Mouse (Mus musculus) G1E (cell line): ENCODE measurements at regions not wholly inside any gene's neighbourhood (a gene's known extent, or its start where the extent isn't known, plus 50 kb on each side); places are given as distances from the start of the nearest gene placed in this dataset.
A peak's percentile ranks its signal among the peaks of the same experiment; 100 is the strongest.

Experiments
- ATAC-seq: 2 replicates; pipeline ENCODE4 v1.8.0; 2016; ENCODE audit warnings: mild to moderate bottlenecking; ENCODE audit not compliant: insufficient number of reproducible peaks, poor library complexity, low FRiP score, severe bottlenecking; ENCODE audit errors: extremely low read depth
- DNase-seq: peaks from one replicate; pipeline ENCODE4 v3.0.0; 2012; ENCODE audit warnings: low spot score
- H3K27me3 ChIP-seq: 2 replicates; pipeline ENCODE4 v1.6.1; 2012; ENCODE audit warnings: mild to moderate bottlenecking, low read length, inconsistent platforms; ENCODE audit not compliant: insufficient read depth
- H3K36me3 ChIP-seq: replicated peaks from 2 replicates; pipeline ENCODE3; 2012; ENCODE audit warnings: mild to moderate bottlenecking, inconsistent platforms
- H3K4me1 ChIP-seq: 2 replicates; pipeline ENCODE4 v1.6.1; 2012; ENCODE audit warnings: low read depth, low read length, inconsistent platforms, mixed read lengths; ENCODE audit not compliant: insufficient read depth
- H3K4me3 ChIP-seq: 2 replicates; pipeline ENCODE4 v1.5.1; 2012; ENCODE audit warnings: low read depth, mild to moderate bottlenecking, inconsistent platforms, low read length, moderate library complexity, mixed read lengths
- H3K9me3 ChIP-seq: replicated peaks from 2 replicates; pipeline ENCODE4 v1.6.1; 2012; ENCODE audit warnings: inconsistent platforms
- CTCF ChIP-seq: IDR thresholded peaks from 2 replicates; pipeline ENCODE4 v1.5.1; 2012; ENCODE audit warnings: low read depth, low read length, inconsistent platforms, mixed read lengths
- GATA1 ChIP-seq: IDR thresholded peaks from 2 replicates; pipeline ENCODE4 v1.6.1; 2012; ENCODE audit warnings: borderline replicate concordance, low read length, inconsistent platforms, mixed read lengths
- GATA2 ChIP-seq: IDR thresholded peaks from 2 replicates; pipeline ENCODE4 v1.6.1; 2012; ENCODE audit warnings: low read depth, low read length, inconsistent platforms, borderline replicate concordance
- POLR2AphosphoS5 ChIP-seq: IDR thresholded peaks from 2 replicates; pipeline ENCODE4 v1.6.1; 2012; ENCODE audit warnings: low read depth, low read length, inconsistent platforms; ENCODE audit not compliant: insufficient replicate concordance
- TAL1 ChIP-seq: conservative IDR thresholded peaks from 2 replicates; pipeline ENCODE4 v1.6.1; 2012; ENCODE audit warnings: low read depth, low read length, inconsistent platforms, mixed read lengths

DNA sequence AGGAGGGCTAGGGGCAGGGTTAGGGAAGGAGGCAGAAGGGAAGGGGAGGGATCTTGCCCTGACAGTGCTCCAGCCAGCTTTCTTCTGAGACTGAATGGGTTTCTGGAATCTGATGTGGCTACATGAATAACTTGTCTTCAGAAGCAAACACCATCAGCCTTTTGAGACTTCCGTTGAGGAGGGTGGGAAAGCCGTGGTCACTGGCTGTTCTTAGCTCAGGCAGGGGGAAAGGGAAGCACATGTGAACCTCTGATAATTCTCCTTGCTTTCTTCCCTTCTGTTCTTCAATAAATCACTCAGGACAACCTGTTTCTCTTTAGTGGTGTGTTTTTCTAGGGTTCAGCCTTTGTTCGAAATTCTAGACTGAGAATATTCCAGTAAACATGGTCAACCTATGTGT lies 148.9 kb downstream of the Bcl11a start:
- H3K4me3 ChIP-seq = no peak overlapping the region

DNA sequence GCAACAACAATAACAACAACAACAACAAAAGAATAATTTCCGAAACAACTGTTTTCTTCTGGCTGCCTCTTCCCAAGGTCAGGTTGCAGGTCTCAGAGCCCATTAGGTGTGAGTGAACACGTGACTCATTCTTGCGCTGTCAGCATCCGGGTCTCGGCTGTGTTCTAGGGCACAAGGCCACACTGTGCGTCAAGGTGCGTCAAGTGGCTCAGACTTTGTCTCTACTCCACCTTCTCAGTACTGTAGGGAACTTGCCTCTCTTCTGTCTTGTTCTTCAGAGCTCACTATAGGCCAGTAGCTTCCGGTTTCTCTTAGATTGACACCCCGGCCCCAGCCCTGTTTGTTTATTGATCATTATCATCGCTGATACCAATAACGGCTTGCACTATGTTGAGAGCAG lies 155.5 kb downstream of the Bcl11a start:
- H3K4me1 ChIP-seq = peaks cover 2% of the 10 kb centered on the region; the same call in 1 of the 2 replicates
- H3K9me3 ChIP-seq = no peaks in the 10 kb centered on the region
- ATAC-seq (0 out of 2 replicates have a peak, but pooled peaks have one; percentile 28), DNase-seq (no peak)
- H3K36me3 ChIP-seq = no peaks in the 10 kb centered on the region
- H3K4me3 ChIP-seq = no peak overlapping the region
- TF ChIP-seq GATA1 (no peak), GATA2 (no peak), CTCF (no peak), TAL1 (no peak), POLR2AphosphoS5 (no peak)
- H3K27me3 ChIP-seq = peaks cover 64% of the 10 kb centered on the region

More for the DNA sequence above, 148.9 kb downstream of the Bcl11a start:
- no peaks in the 10 kb centered on the region for H3K36me3 ChIP-seq
- no peaks in the 10 kb centered on the region for H3K9me3 ChIP-seq
- no peak for TF ChIP-seq GATA1
- no peaks in the 10 kb centered on the region for H3K4me1 ChIP-seq
- ATAC-seq (no peak), DNase-seq (no peak)
- H3K27me3 ChIP-seq = peaks cover 80% of the 10 kb centered on the region

DNA sequence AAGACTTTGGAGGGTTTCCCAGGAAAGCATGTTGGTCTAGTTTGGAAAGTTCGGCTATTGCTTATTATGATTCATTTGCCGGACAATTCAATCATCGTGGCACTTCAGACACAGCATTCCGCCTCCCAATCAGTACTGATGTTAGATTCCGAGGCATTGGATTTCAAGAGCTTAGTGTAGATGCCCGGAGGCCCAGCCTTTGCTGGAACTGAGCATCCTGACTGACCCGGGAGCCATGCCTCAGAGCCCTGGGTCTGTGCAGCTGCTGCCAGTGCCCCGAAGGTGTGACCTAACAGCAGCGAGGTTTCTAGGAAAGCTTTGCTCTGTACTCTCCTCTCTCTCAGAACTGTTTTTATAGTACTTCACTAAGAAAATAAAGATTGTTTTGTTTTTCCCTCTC lies 156.0 kb downstream of the Bcl11a start:
- no peak for TF ChIP-seq CTCF
- no peak for TF ChIP-seq GATA1
- TF ChIP-seq GATA2 = no peak
- no peak for TF ChIP-seq POLR2AphosphoS5
- TF ChIP-seq TAL1 = no peak
- DNase-seq (no peak), ATAC-seq (no peak)
- Histone ChIP-seq H3K27me3 (peaks cover 60% of the 10 kb centered on the region), H3K4me1 (peaks cover 2% of the 10 kb centered on the region; the same call in 1 of the 2 replicates), H3K4me3 (no peak overlapping the region), H3K36me3 (no peaks in the 10 kb centered on the region), H3K9me3 (no peaks in the 10 kb centered on the region)

DNA sequence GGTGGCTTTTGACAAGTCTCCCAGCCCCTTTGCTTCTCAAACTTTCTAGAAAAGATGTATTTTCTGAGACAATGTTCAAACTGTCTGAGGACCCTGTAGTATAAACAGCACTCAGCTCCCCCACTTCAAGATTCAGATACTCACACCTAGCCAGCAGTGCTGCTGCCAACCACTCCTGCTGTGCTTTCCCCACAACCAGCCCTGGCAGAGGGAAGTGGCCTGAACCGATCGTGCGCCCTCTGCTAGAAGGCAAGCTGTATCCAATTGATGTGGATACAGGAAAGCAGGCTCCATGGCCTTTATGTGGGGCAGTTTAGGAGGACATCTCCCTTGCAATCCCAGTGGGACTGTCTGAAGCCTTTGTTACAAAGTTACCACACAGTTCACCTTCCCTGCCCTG lies 156.6 kb downstream of the Bcl11a start:
- no peaks in the 10 kb centered on the region for H3K36me3 ChIP-seq
- peaks cover 56% of the 10 kb centered on the region for H3K27me3 ChIP-seq
- no peak overlapping the region for H3K4me3 ChIP-seq
- ATAC-seq (no peak), DNase-seq (no peak)
- no peak for TF ChIP-seq CTCF
- no peak for TF ChIP-seq GATA1
- no peak for TF ChIP-seq GATA2
- no peak for TF ChIP-seq POLR2AphosphoS5
- no peak for TF ChIP-seq TAL1
- H3K4me1 ChIP-seq = peaks cover 2% of the 10 kb centered on the region; the same call in 1 of the 2 replicates
- H3K9me3 ChIP-seq = no peaks in the 10 kb centered on the region

GRCm38 (mm10) chr11:24235326-24235725 lies 157.5 kb downstream of the Bcl11a start:
- Histone ChIP-seq H3K36me3 (no peaks in the 10 kb centered on the region), H3K4me1 (peaks cover 2% of the 10 kb centered on the region; the same call in 1 of the 2 replicates), H3K9me3 (no peaks in the 10 kb centered on the region), H3K27me3 (peaks cover 51% of the 10 kb centered on the region), H3K4me3 (no peak overlapping the region)
- ATAC-seq (no peak), DNase-seq (no peak)
- TF ChIP-seq GATA2 = no peak
- no peak for TF ChIP-seq POLR2AphosphoS5
- TF ChIP-seq TAL1 = no peak
- TF ChIP-seq GATA1 = no peak
- TF ChIP-seq CTCF = no peak

DNA sequence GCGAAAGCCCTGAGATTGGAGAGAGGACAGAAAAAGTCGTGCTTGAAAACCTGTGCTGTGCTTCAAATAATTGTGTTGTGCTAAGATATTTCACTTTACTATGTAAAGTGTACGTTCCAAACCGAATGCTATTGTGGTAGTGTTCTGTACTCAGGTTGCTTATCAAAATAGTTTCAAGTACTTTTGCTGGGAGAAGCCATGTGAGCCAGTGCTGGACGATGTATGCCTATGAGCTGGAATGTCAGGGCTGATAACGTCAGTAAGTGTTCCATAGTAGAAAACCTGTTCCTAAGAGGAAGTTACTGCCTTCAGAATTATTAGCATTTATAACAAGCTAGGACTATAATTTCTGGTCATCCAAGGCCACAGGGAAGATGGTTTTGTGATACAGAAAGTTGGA lies 161.8 kb downstream of the Bcl11a start:
- peaks cover 59% of the 10 kb centered on the region for H3K27me3 ChIP-seq
- TF ChIP-seq TAL1 = no peak
- no peak for TF ChIP-seq GATA1
- TF ChIP-seq CTCF = no peak
- no peak for TF ChIP-seq GATA2
- no peak for TF ChIP-seq POLR2AphosphoS5
- H3K4me3 ChIP-seq = no peak overlapping the region
- no peaks in the 10 kb centered on the region for H3K36me3 ChIP-seq
- no peaks in the 10 kb centered on the region for H3K9me3 ChIP-seq
- no peak for ATAC-seq
- DNase-seq = no peak
- H3K4me1 ChIP-seq = peaks cover 2% of the 10 kb centered on the region; the same call in 1 of the 2 replicates

DNA sequence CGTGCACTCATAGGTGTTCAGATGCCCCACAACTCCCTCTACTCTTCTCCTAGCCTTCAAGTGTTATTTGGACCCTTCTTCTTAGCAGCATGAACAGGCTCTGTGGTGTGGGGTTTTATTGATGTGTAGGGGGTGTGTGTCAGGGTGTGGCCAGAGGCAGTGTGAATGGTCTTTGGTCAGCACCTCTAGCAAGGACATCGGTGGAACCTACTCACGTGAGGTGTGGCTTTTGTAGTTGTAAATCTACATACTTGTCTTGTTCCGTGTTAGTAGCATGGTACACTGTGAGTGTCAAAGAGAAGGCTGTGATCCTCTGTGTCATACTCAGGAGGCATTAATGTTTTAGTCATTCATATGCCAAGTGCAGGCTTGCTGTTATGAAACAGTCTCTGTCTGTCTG lies 164.2 kb downstream of the Bcl11a start:
- Histone ChIP-seq H3K9me3 (peaks cover under 1% of the 10 kb centered on the region; the same call in 1 of the 2 replicates), H3K36me3 (no peaks in the 10 kb centered on the region), H3K4me1 (peaks cover 2% of the 10 kb centered on the region; the same call in 1 of the 2 replicates), H3K4me3 (no peak overlapping the region), H3K27me3 (peaks cover 46% of the 10 kb centered on the region)
- no peak for ATAC-seq
- DNase-seq = no peak
- TF ChIP-seq TAL1 = no peak
- no peak for TF ChIP-seq GATA2
- no peak for TF ChIP-seq GATA1
- no peak for TF ChIP-seq CTCF
- TF ChIP-seq POLR2AphosphoS5 = no peak
